Mouse (Mus musculus): ENCODE measurements around the gene Rasgrf2. TPM values are rescaled to one million over a fixed set of nuclear protein-coding genes. Genes with fewer than 3 reads are reported as not detected.

Gene Rasgrf2
- total RNA-seq, 2 experiments from 2014 or later = 2.0 to 2.3 TPM

- no peak for DNase-seq
Measured at GRCm38 (mm10) chr13:92041584-92042563, 89.6 kb downstream of the Rasgrf2 start.

- DNase-seq = no peak
Measured at GRCm38 (mm10) chr13:92030364-92031057, 100.9 kb downstream of the Rasgrf2 start.

- DNase-seq = no peak
Measured at GRCm38 (mm10) chr13:92029666-92030065, 101.8 kb downstream of the Rasgrf2 start.

- no peak for DNase-seq
Measured at GRCm38 (mm10) chr13:92027951-92028350, 103.5 kb downstream of the Rasgrf2 start.

- DNase-seq = no peak
Measured at GRCm38 (mm10) chr13:92026651-92027050, 104.8 kb downstream of the Rasgrf2 start.

GRCm38 (mm10) chr13:92025124-92025523 lies 106.3 kb downstream of the Rasgrf2 start:
- DNase-seq = no peak

- DNase-seq = no peak
Measured at GRCm38 (mm10) chr13:92022202-92022601, 109.3 kb downstream of the Rasgrf2 start.

- no peak for DNase-seq
Measured at GRCm38 (mm10) chr13:91996929-91997328, 134.5 kb downstream of the Rasgrf2 start.

GRCm38 (mm10) chr13:91991412-91991811 lies 140.0 kb downstream of the Rasgrf2 start:
- DNase-seq = no peak

- no peak for DNase-seq
Measured at GRCm38 (mm10) chr13:91990709-91991284, 140.7 kb downstream of the Rasgrf2 start.

- no peak for DNase-seq
Measured at GRCm38 (mm10) chr13:91988378-91988777, 143.1 kb downstream of the Rasgrf2 start.

GRCm38 (mm10) chr13:91986958-91987357 lies 144.5 kb downstream of the Rasgrf2 start:
- no peak for DNase-seq

GRCm38 (mm10) chr13:91985915-91986589 lies 145.4 kb downstream of the Rasgrf2 start:
- no peak for DNase-seq

- no peak for DNase-seq
Measured at GRCm38 (mm10) chr13:91985019-91985418, 146.4 kb downstream of the Rasgrf2 start.

- no peak for DNase-seq
Measured at GRCm38 (mm10) chr13:91982080-91982479, 149.4 kb downstream of the Rasgrf2 start.

- no peak for DNase-seq
Measured at GRCm38 (mm10) chr13:91981414-91981813, 150.0 kb downstream of the Rasgrf2 start.

- no peak for DNase-seq
Measured at GRCm38 (mm10) chr13:91976971-91977370, 154.5 kb downstream of the Rasgrf2 start.

GRCm38 (mm10) chr13:91976541-91976940 lies 154.9 kb downstream of the Rasgrf2 start:
- DNase-seq = no peak

GRCm38 (mm10) chr13:91974154-91974553 lies 157.3 kb downstream of the Rasgrf2 start:
- no peak for DNase-seq

GRCm38 (mm10) chr13:91971246-91971645 lies 160.2 kb downstream of the Rasgrf2 start:
- no peak for DNase-seq

- DNase-seq = no peak
Measured at GRCm38 (mm10) chr13:91956474-91956873, 175.0 kb downstream of the Rasgrf2 start.

GRCm38 (mm10) chr13:91955646-91956045 lies 175.8 kb downstream of the Rasgrf2 start:
- no peak for DNase-seq

Measured in gastrocnemius, postnatal 10 days (tissue).